Mouse (Mus musculus) testis, adult 2 months (tissue): ENCODE measurements around the gene Pbld1.

ENCODE experiments used
- CTCF ChIP-seq: fragments of 200-500 bp; IDR thresholded peaks from 2 replicates; pipeline ENCODE4 v1.5.1; 2012; ENCODE audit warnings: low read depth, mild to moderate bottlenecking, inconsistent platforms, low read length, moderate library complexity; ENCODE audit not compliant: control insufficient read depth, insufficient read depth, insufficient replicate concordance
- POLR2A ChIP-seq: fragments of 200-500 bp; IDR thresholded peaks from 2 replicates; pipeline ENCODE4 v1.6.1; 2012; ENCODE audit warnings: low read depth, mild to moderate bottlenecking, inconsistent platforms, low read length, moderate library complexity; ENCODE audit not compliant: control insufficient read depth

GRCm38 (mm10) chr10:63047751-63048150 lies 12.2 kb upstream of the Pbld1 start:
- no peak for TF ChIP-seq CTCF
- TF ChIP-seq POLR2A, result no peak
